Mouse (Mus musculus): ENCODE data around the gene Rapgef1. TPM values are rescaled to one million over a fixed set of nuclear protein-coding genes. Genes with fewer than 3 reads are reported as not detected.

Gene Rapgef1
- polyA plus RNA-seq, 1 experiment, result 58.8 TPM

- H3K36me3 ChIP-seq (ENCODE audit: control insufficient read depth, insufficient read depth, low read length), result no peaks in the 10 kb centered on the region
- peaks cover 6% of the 10 kb centered on the region for H3K4me1 ChIP-seq (ENCODE audit: control insufficient read depth, insufficient read depth, low read length)
- H3K27me3 ChIP-seq (ENCODE audit: control insufficient read depth, insufficient read depth, low read length), result no peaks in the 10 kb centered on the region
- TF ChIP-seq CTCF (IDR thresholded peaks at IDR 0.05; ENCODE audit: control insufficient read depth, insufficient read depth, insufficient replicate concordance, low read depth, low read length) (no peak), POLR2A (IDR thresholded peaks at IDR 0.05; ENCODE audit: control insufficient read depth, low read depth, low read length) (no peak)
- no peak overlapping the region for H3K27ac ChIP-seq (ENCODE audit: control insufficient read depth, insufficient read depth, low read depth, low read length)
- H3K4me3 ChIP-seq (ENCODE audit: control insufficient read depth, low read depth, low read length), result no peak overlapping the region
Observed at GRCm38 (mm10) chr2:29634541-29634940, 15.0 kb downstream of the Rapgef1 start.

GRCm38 (mm10) chr2:29635966-29636507 is 16.5 kb downstream of the Rapgef1 start:
- Histone ChIP-seq H3K36me3 (ENCODE audit: control insufficient read depth, insufficient read depth, low read length) (no peaks in the 10 kb centered on the region), H3K4me3 (ENCODE audit: control insufficient read depth, low read depth, low read length) (no peak overlapping the region), H3K27me3 (ENCODE audit: control insufficient read depth, insufficient read depth, low read length) (no peaks in the 10 kb centered on the region), H3K27ac (ENCODE audit: control insufficient read depth, insufficient read depth, low read depth, low read length) (no peak overlapping the region), H3K4me1 (ENCODE audit: control insufficient read depth, insufficient read depth, low read length) (peaks cover 6% of the 10 kb centered on the region)
- TF ChIP-seq CTCF (IDR thresholded peaks at IDR 0.05; ENCODE audit: control insufficient read depth, insufficient read depth, insufficient replicate concordance, low read depth, low read length), result no peak
- TF ChIP-seq POLR2A (IDR thresholded peaks at IDR 0.05; ENCODE audit: control insufficient read depth, low read depth, low read length), result no peak

GRCm38 (mm10) chr2:29637528-29637927 is 18.0 kb downstream of the Rapgef1 start:
- TF ChIP-seq CTCF (IDR thresholded peaks at IDR 0.05; ENCODE audit: control insufficient read depth, insufficient read depth, insufficient replicate concordance, low read depth, low read length), result no peak
- TF ChIP-seq POLR2A (IDR thresholded peaks at IDR 0.05; ENCODE audit: control insufficient read depth, low read depth, low read length), result no peak
- no peak overlapping the region for H3K4me3 ChIP-seq (ENCODE audit: control insufficient read depth, low read depth, low read length)
- no peak overlapping the region for H3K27ac ChIP-seq (ENCODE audit: control insufficient read depth, insufficient read depth, low read depth, low read length)
- no peaks in the 10 kb centered on the region for H3K36me3 ChIP-seq (ENCODE audit: control insufficient read depth, insufficient read depth, low read length)
- no peaks in the 10 kb centered on the region for H3K27me3 ChIP-seq (ENCODE audit: control insufficient read depth, insufficient read depth, low read length)
- peaks cover 6% of the 10 kb centered on the region for H3K4me1 ChIP-seq (ENCODE audit: control insufficient read depth, insufficient read depth, low read length)

GRCm38 (mm10) chr2:29639377-29639776 is 19.9 kb downstream of the Rapgef1 start:
- Histone ChIP-seq H3K27ac (ENCODE audit: control insufficient read depth, insufficient read depth, low read depth, low read length) (no peak overlapping the region), H3K4me1 (ENCODE audit: control insufficient read depth, insufficient read depth, low read length) (no peaks in the 10 kb centered on the region), H3K36me3 (ENCODE audit: control insufficient read depth, insufficient read depth, low read length) (no peaks in the 10 kb centered on the region), H3K27me3 (ENCODE audit: control insufficient read depth, insufficient read depth, low read length) (no peaks in the 10 kb centered on the region), H3K4me3 (ENCODE audit: control insufficient read depth, low read depth, low read length) (no peak overlapping the region)
- TF ChIP-seq POLR2A (IDR thresholded peaks at IDR 0.05; ENCODE audit: control insufficient read depth, low read depth, low read length) (no peak), CTCF (IDR thresholded peaks at IDR 0.05; ENCODE audit: control insufficient read depth, insufficient read depth, insufficient replicate concordance, low read depth, low read length) (no peak)

GRCm38 (mm10) chr2:29639953-29640743 is 20.6 kb downstream of the Rapgef1 start:
- Histone ChIP-seq H3K27me3 (ENCODE audit: control insufficient read depth, insufficient read depth, low read length) (no peaks in the 10 kb centered on the region), H3K4me3 (ENCODE audit: control insufficient read depth, low read depth, low read length) (no peak overlapping the region), H3K27ac (ENCODE audit: control insufficient read depth, insufficient read depth, low read depth, low read length) (no peak overlapping the region), H3K36me3 (ENCODE audit: control insufficient read depth, insufficient read depth, low read length) (no peaks in the 10 kb centered on the region), H3K4me1 (ENCODE audit: control insufficient read depth, insufficient read depth, low read length) (no peaks in the 10 kb centered on the region)
- TF ChIP-seq POLR2A (IDR thresholded peaks at IDR 0.05; ENCODE audit: control insufficient read depth, low read depth, low read length), result no peak
- no peak for TF ChIP-seq CTCF (IDR thresholded peaks at IDR 0.05; ENCODE audit: control insufficient read depth, insufficient read depth, insufficient replicate concordance, low read depth, low read length)

DNA sequence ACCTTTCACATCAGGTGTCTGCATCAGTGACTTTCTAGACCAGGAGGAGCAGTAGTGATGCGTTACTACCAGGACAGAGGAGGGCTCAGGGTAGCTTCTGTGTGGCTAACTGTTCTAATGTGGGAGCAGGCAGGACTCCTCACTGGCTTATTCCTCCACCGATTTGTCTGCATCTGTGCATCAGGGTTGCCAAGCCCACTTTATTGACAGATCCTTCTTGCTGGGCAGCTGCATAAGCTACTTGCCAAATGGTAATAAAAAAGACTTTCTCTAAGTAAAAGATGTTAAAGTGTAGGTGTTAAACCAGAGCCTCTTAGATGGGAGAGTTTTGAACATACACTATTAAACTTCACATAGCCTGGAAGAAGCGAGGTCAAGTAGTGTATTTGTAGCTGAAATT is 22.2 kb downstream of the Rapgef1 start:
- no peak overlapping the region for H3K27ac ChIP-seq (ENCODE audit: control insufficient read depth, insufficient read depth, low read depth, low read length)
- TF ChIP-seq POLR2A (IDR thresholded peaks at IDR 0.05; ENCODE audit: control insufficient read depth, low read depth, low read length), result no peak
- TF ChIP-seq CTCF (IDR thresholded peaks at IDR 0.05; ENCODE audit: control insufficient read depth, insufficient read depth, insufficient replicate concordance, low read depth, low read length), result no peak

GRCm38 (mm10) chr2:29643418-29643817 is 23.9 kb downstream of the Rapgef1 start:
- Histone ChIP-seq H3K36me3 (ENCODE audit: control insufficient read depth, insufficient read depth, low read length) (no peaks in the 10 kb centered on the region), H3K27ac (ENCODE audit: control insufficient read depth, insufficient read depth, low read depth, low read length) (peak overlapping the region; percentile 19; the same call in 1 of the 2 replicates), H3K27me3 (ENCODE audit: control insufficient read depth, insufficient read depth, low read length) (no peaks in the 10 kb centered on the region), H3K4me1 (ENCODE audit: control insufficient read depth, insufficient read depth, low read length) (no peaks in the 10 kb centered on the region), H3K4me3 (ENCODE audit: control insufficient read depth, low read depth, low read length) (no peak overlapping the region)
- TF ChIP-seq POLR2A (IDR thresholded peaks at IDR 0.05; ENCODE audit: control insufficient read depth, low read depth, low read length) (no peak), CTCF (IDR thresholded peaks at IDR 0.05; ENCODE audit: control insufficient read depth, insufficient read depth, insufficient replicate concordance, low read depth, low read length) (no peak)

More for the DNA sequence above, 22.2 kb downstream of the Rapgef1 start:
- no peaks in the 10 kb centered on the region for H3K36me3 ChIP-seq (ENCODE audit: control insufficient read depth, insufficient read depth, low read length)
- H3K4me3 ChIP-seq (ENCODE audit: control insufficient read depth, low read depth, low read length), result no peak overlapping the region
- H3K27me3 ChIP-seq (ENCODE audit: control insufficient read depth, insufficient read depth, low read length), result no peaks in the 10 kb centered on the region
- H3K4me1 ChIP-seq (ENCODE audit: control insufficient read depth, insufficient read depth, low read length), result no peaks in the 10 kb centered on the region
